Mouse (Mus musculus) heart, embryonic 13.5 days (tissue): ENCODE data around the gene Rhof. TPM values are rescaled to one million over a fixed set of nuclear protein-coding genes. Genes with fewer than 3 reads are reported as not detected.

Source experiments
- ATAC-seq: fragments of 200-750 bp; cut with Nextera tagmentation; 2 replicates; pipeline ENCODE4 v1.8.0; 2017; ENCODE audit warnings: moderate TSS enrichment; ENCODE audit not compliant: insufficient number of reproducible peaks, low FRiP score, low TSS enrichment; ENCODE audit errors: extremely low read depth
- H3K27ac ChIP-seq: fragments of 300-500 bp; sonication (generic); replicated peaks from 2 replicates; pipeline ENCODE4 v1.5.1; 2015; ENCODE audit warnings: moderate library complexity, mild to moderate bottlenecking, inconsistent platforms
- H3K27me3 ChIP-seq: fragments of 300-500 bp; sonication (generic); replicated peaks from 2 replicates; pipeline ENCODE4 v1.6.1; 2015; ENCODE audit warnings: mild to moderate bottlenecking, inconsistent platforms
- H3K36me3 ChIP-seq: fragments of 300-500 bp; sonication (generic); 2 replicates; pipeline ENCODE4 v1.6.1; 2015; ENCODE audit warnings: mild to moderate bottlenecking, inconsistent platforms
- H3K4me1 ChIP-seq: fragments of 300-500 bp; sonication (generic); 2 replicates; pipeline ENCODE4 v1.6.1; 2015; ENCODE audit warnings: inconsistent platforms
- H3K4me2 ChIP-seq: fragments of 300-500 bp; sonication (generic); 2 replicates; pipeline ENCODE4 v1.6.1; 2015; ENCODE audit warnings: inconsistent platforms, mild to moderate bottlenecking, moderate library complexity
- H3K4me3 ChIP-seq: fragments of 300-500 bp; sonication (generic); 2 replicates; pipeline ENCODE4 v1.5.1; 2015; ENCODE audit warnings: moderate library complexity, mild to moderate bottlenecking, inconsistent platforms
- H3K9ac ChIP-seq: fragments of 300-500 bp; sonication (generic); 2 replicates; pipeline ENCODE4 v1.6.1; 2015; ENCODE audit warnings: inconsistent platforms, mild to moderate bottlenecking, moderate library complexity
- H3K9me3 ChIP-seq: fragments of 300-500 bp; sonication (generic); 2 replicates; pipeline ENCODE4 v1.6.1; 2016; ENCODE audit warnings: inconsistent platforms
- WGBS: fragments of 180-500 bp; shearing (Covaris S2); methylation state at CpG from one replicate; pipeline ENCODE4 v1.1.7; 2015; ENCODE audit warnings: mixed read lengths; 5-methylcytosine and 5-hydroxymethylcytosine counted together
- polyA plus RNA-seq: library from polyadenylated mRNA; unstranded; fragments of >200 nt; fragmentation: Nextera tagmentation; extraction: Ambion mirVana; gene quantifications from 2 replicates; pipeline ENCODE4 v1.2.1, GENCODE M21; 2015

The Rhof gene
- polyA plus RNA-seq, 1 experiment from 2014 or later: 0.94 TPM

GRCm38 (mm10) chr5:123147569-123147968, 15.1 kb upstream of the Rhof start:
- ATAC-seq: no peak
- H3K27me3 ChIP-seq: no peaks in the 10 kb centered on the region
- no peaks in the 10 kb centered on the region for H3K9me3 ChIP-seq
- no peak overlapping the region for H3K4me2 ChIP-seq
- no peak overlapping the region for H3K4me3 ChIP-seq
- no peak overlapping the region; the same call in 1 of the 2 replicates for H3K9ac ChIP-seq
- 74% methylated on average over 17 of the region's 17 CpGs for WGBS
- H3K36me3 ChIP-seq: peaks cover 77% of the 10 kb centered on the region
- H3K27ac ChIP-seq: no peak overlapping the region
- H3K4me1 ChIP-seq: peaks cover 69% of the 10 kb centered on the region

- H3K27me3 ChIP-seq: no peaks in the 10 kb centered on the region
- H3K36me3 ChIP-seq: peaks cover 65% of the 10 kb centered on the region
- 84% methylated on average over 11 of the region's 11 CpGs for WGBS
- H3K9ac ChIP-seq: no peak overlapping the region
- H3K4me1 ChIP-seq: peaks cover 67% of the 10 kb centered on the region
- no peak for ATAC-seq
- H3K4me3 ChIP-seq: no peak overlapping the region
- peak overlapping the region; percentile 86; the same call in 1 of the 2 replicates for H3K4me2 ChIP-seq
- no peak overlapping the region for H3K27ac ChIP-seq
- no peaks in the 10 kb centered on the region for H3K9me3 ChIP-seq
Observed at GRCm38 (mm10) chr5:123146357-123146756, 13.9 kb upstream of the Rhof start.

GRCm38 (mm10) chr5:123144746-123145590, 12.5 kb upstream of the Rhof start:
- no peak for ATAC-seq
- WGBS: 36% methylated on average over 20 of the region's 20 CpGs
- H3K27me3 ChIP-seq: no peaks in the 10 kb centered on the region
- H3K4me1 ChIP-seq: peaks cover 53% of the 10 kb centered on the region
- H3K9ac ChIP-seq: peak overlapping the region; percentile 100
- peak overlapping the region; percentile 86 for H3K4me2 ChIP-seq
- H3K27ac ChIP-seq: 0 out of 2 replicates have a peak overlapping the region, but pooled peaks have one; percentile 38
- H3K9me3 ChIP-seq: no peaks in the 10 kb centered on the region
- peaks cover 51% of the 10 kb centered on the region for H3K36me3 ChIP-seq
- H3K4me3 ChIP-seq: peak overlapping the region; percentile 96

GRCm38 (mm10) chr5:123143971-123144745, 11.7 kb upstream of the Rhof start:
- H3K27me3 ChIP-seq: no peaks in the 10 kb centered on the region

GRCm38 (mm10) chr5:123143251-123143970, 10.9 kb upstream of the Rhof start:
- peak overlapping the region; percentile 100 for H3K9ac ChIP-seq
- peak overlapping the region; percentile 86 for H3K4me2 ChIP-seq
- H3K4me1 ChIP-seq: peaks cover 52% of the 10 kb centered on the region
- peak overlapping the region; percentile 100 for H3K27ac ChIP-seq
- H3K36me3 ChIP-seq: peaks cover 40% of the 10 kb centered on the region
- H3K9me3 ChIP-seq: no peaks in the 10 kb centered on the region
- H3K4me3 ChIP-seq: peak overlapping the region; percentile 96
- no peak for ATAC-seq
- H3K27me3 ChIP-seq: no peaks in the 10 kb centered on the region
- WGBS: 2% methylated on average over 24 of the region's 24 CpGs

More at GRCm38 (mm10) chr5:123143971-123144745, 11.7 kb upstream of the Rhof start:
- peaks cover 47% of the 10 kb centered on the region for H3K36me3 ChIP-seq
- H3K4me1 ChIP-seq: peaks cover 52% of the 10 kb centered on the region
- peak overlapping the region; percentile 100 for H3K27ac ChIP-seq
- H3K9ac ChIP-seq: peak overlapping the region; percentile 100
- peak overlapping the region; percentile 96 for H3K4me3 ChIP-seq
- H3K4me2 ChIP-seq: peak overlapping the region; percentile 86
- 4% methylated on average over 17 of the region's 17 CpGs for WGBS
- no peak for ATAC-seq
- H3K9me3 ChIP-seq: no peaks in the 10 kb centered on the region

GRCm38 (mm10) chr5:123142161-123143157, 10.0 kb upstream of the Rhof start, which contains the start of gene Setd1b:
Gene Setd1b, plus strand, starts transcription at chr5:123142193.
- Histone ChIP-seq H3K4me1 (peaks cover 57% of the 10 kb centered on the region), H3K36me3 (peaks cover 30% of the 10 kb centered on the region), H3K4me3 (peak within 1 kb of the TSS; percentile 96), H3K9me3 (no peaks in the 10 kb centered on the region), H3K4me2 (peak within 1 kb of the TSS; percentile 86), H3K9ac (peak within 1 kb of the TSS; percentile 100), H3K27ac (peak within 1 kb of the TSS; percentile 100), H3K27me3 (no peaks in the 10 kb centered on the region)
- peak; percentile 14 for ATAC-seq
- WGBS: under 1% methylated on average over 61 of the region's 103 CpGs

GRCm38 (mm10) chr5:123141555-123142160, 9.2 kb upstream of the Rhof start:
- Histone ChIP-seq H3K36me3 (peaks cover 22% of the 10 kb centered on the region), H3K27ac (peak overlapping the region; percentile 100), H3K4me1 (peaks cover 62% of the 10 kb centered on the region), H3K4me3 (peak overlapping the region; percentile 96), H3K9ac (peak overlapping the region; percentile 100), H3K27me3 (no peaks in the 10 kb centered on the region), H3K9me3 (no peaks in the 10 kb centered on the region), H3K4me2 (peak overlapping the region; percentile 86)
- under 1% methylated on average over 37 of the region's 38 CpGs for WGBS
- ATAC-seq: no peak

GRCm38 (mm10) chr5:123140694-123141554, 8.4 kb upstream of the Rhof start:
- H3K27me3 ChIP-seq: no peaks in the 10 kb centered on the region
- peak overlapping the region; percentile 86 for H3K4me2 ChIP-seq
- H3K4me1 ChIP-seq: peaks cover 62% of the 10 kb centered on the region
- H3K9me3 ChIP-seq: no peaks in the 10 kb centered on the region
- H3K9ac ChIP-seq: peak overlapping the region; percentile 100
- 0% methylated on average over 31 of the region's 31 CpGs for WGBS
- H3K27ac ChIP-seq: peak overlapping the region; percentile 100
- H3K36me3 ChIP-seq: peaks cover 15% of the 10 kb centered on the region
- ATAC-seq: peak; percentile 11; the same call in 1 of the 2 replicates
- peak overlapping the region; percentile 96 for H3K4me3 ChIP-seq
